Mouse (Mus musculus): ENCODE measurements around the gene Smpdl3b.
"Not testable (repeated sequence)": the region's sequence is repeated elsewhere in the genome, so short reads cannot be mapped to it uniquely, and the experiment has no call there.

Smpdl3b gene

GRCm38 (mm10) chr4:132783732-132784131, 26.7 kb upstream of the Smpdl3b start:
- DNase-seq (ENCODE audit: extremely low read depth, insufficient read length, low spot score): no peak

- no peak for DNase-seq (ENCODE audit: extremely low read depth, insufficient read length, low spot score)
Observed at GRCm38 (mm10) chr4:132780288-132780687, 23.2 kb upstream of the Smpdl3b start.

GRCm38 (mm10) chr4:132778562-132779201, 21.6 kb upstream of the Smpdl3b start:
- no peak for DNase-seq (ENCODE audit: extremely low read depth, insufficient read length, low spot score)

- no peak for DNase-seq (ENCODE audit: extremely low read depth, insufficient read length, low spot score)
Observed at GRCm38 (mm10) chr4:132776764-132777163, 19.7 kb upstream of the Smpdl3b start.

- DNase-seq (ENCODE audit: extremely low read depth, insufficient read length, low spot score): no peak
Observed at GRCm38 (mm10) chr4:132774905-132775304, 17.9 kb upstream of the Smpdl3b start.

- no peak for DNase-seq (ENCODE audit: extremely low read depth, insufficient read length, low spot score)
Observed at GRCm38 (mm10) chr4:132771776-132772175, 14.7 kb upstream of the Smpdl3b start.

- DNase-seq (ENCODE audit: extremely low read depth, insufficient read length, low spot score): peak; percentile 88
Observed at GRCm38 (mm10) chr4:132767914-132768876, 11.1 kb upstream of the Smpdl3b start, which contains the start of gene Rpa2. TSS of gene Rpa2 (plus strand) at chr4:132768332.

- DNase-seq (ENCODE audit: extremely low read depth, insufficient read length, low spot score): not testable (repeated sequence)
Observed at GRCm38 (mm10) chr4:132763125-132763524, 6.1 kb upstream of the Smpdl3b start.

GRCm38 (mm10) chr4:132762602-132763001, 5.5 kb upstream of the Smpdl3b start:
- DNase-seq (ENCODE audit: extremely low read depth, insufficient read length, low spot score): no peak

- DNase-seq (ENCODE audit: extremely low read depth, insufficient read length, low spot score): no peak
Observed at GRCm38 (mm10) chr4:132760296-132760695, 3.2 kb upstream of the Smpdl3b start.

- peak; percentile 38 for DNase-seq (ENCODE audit: extremely low read depth, insufficient read length, low spot score)
Observed at GRCm38 (mm10) chr4:132757633-132758351, 740 bp upstream of the Smpdl3b start.

GRCm38 (mm10) chr4:132752992-132753391, 4.1 kb downstream of the Smpdl3b start:
- DNase-seq (ENCODE audit: extremely low read depth, insufficient read length, low spot score): no peak

GRCm38 (mm10) chr4:132749258-132749982, 7.6 kb downstream of the Smpdl3b start:
- no peak for DNase-seq (ENCODE audit: extremely low read depth, insufficient read length, low spot score)

GRCm38 (mm10) chr4:132748778-132749177, 8.3 kb downstream of the Smpdl3b start:
- peak; percentile 28 for DNase-seq (ENCODE audit: extremely low read depth, insufficient read length, low spot score)

GRCm38 (mm10) chr4:132747664-132748259, 9.3 kb downstream of the Smpdl3b start:
- no peak for DNase-seq (ENCODE audit: extremely low read depth, insufficient read length, low spot score)

- DNase-seq (ENCODE audit: extremely low read depth, insufficient read length, low spot score): no peak
Observed at GRCm38 (mm10) chr4:132746911-132747517, 10.0 kb downstream of the Smpdl3b start.

GRCm38 (mm10) chr4:132743992-132744911, 12.8 kb downstream of the Smpdl3b start:
- no peak for DNase-seq (ENCODE audit: extremely low read depth, insufficient read length, low spot score)

GRCm38 (mm10) chr4:132741491-132741890, 15.6 kb downstream of the Smpdl3b start:
- DNase-seq (ENCODE audit: extremely low read depth, insufficient read length, low spot score): no peak

All from 3134 (cell line).